Mouse (Mus musculus): ENCODE data around the gene Olfr743. TPM values are rescaled to one million over a fixed set of nuclear protein-coding genes. Genes with fewer than 3 reads are reported as not detected.
"Not testable (repeated sequence)": the region's sequence is repeated elsewhere in the genome, so short reads cannot be mapped to it uniquely, and the experiment has no call there.

Olfr743 gene
- not detected for total RNA-seq (2022)

GRCm38 (mm10) chr14:50521539-50521938, at the start of gene Olfr743:
Gene Olfr743, plus strand, starts transcription at chr14:50521839.
- no peak for DNase-seq (ENCODE audit: low spot score in 2 of 2)

GRCm38 (mm10) chr14:50472438-50472837, 49.2 kb upstream of the Olfr743 start, which contains the start of gene Olfr741:
Gene Olfr741, plus strand, starts transcription at chr14:50472738.
- no peak for DNase-seq (ENCODE audit: low spot score in 2 of 2)

- no peak for DNase-seq (ENCODE audit: low spot score in 2 of 2)
Measured at GRCm38 (mm10) chr14:50478406-50478805, 43.2 kb upstream of the Olfr743 start.

GRCm38 (mm10) chr14:50503300-50503699, 18.3 kb upstream of the Olfr743 start, which contains the start of gene Olfr742:
Gene Olfr742, plus strand, starts transcription at chr14:50503600.
- no peak for DNase-seq (ENCODE audit: low spot score in 2 of 2)

- DNase-seq (ENCODE audit: low spot score in 2 of 2) = no peak
Measured at GRCm38 (mm10) chr14:50552734-50553133, 31.1 kb downstream of the Olfr743 start.

GRCm38 (mm10) chr14:50573056-50573455, 51.4 kb downstream of the Olfr743 start:
- DNase-seq (ENCODE audit: low spot score in 2 of 2) = not testable (repeated sequence)

Other genes with a start within 250 kb of the Olfr743 start
- not detected for gene Olfr732, start 237.6 kb upstream of the Olfr743 start, total RNA-seq (2022)
- not detected for gene Olfr733, start 220.3 kb upstream of the Olfr743 start, total RNA-seq (2022)
- not detected for gene Olfr734, start 195.1 kb upstream of the Olfr743 start, total RNA-seq (2022)
- gene Olfr735, start 173.0 kb upstream of the Olfr743 start, total RNA-seq (2022) = not detected
- gene Tlr11, start 163.9 kb upstream of the Olfr743 start, total RNA-seq (2022) = not detected
- not detected for gene Olfr736, start 140.7 kb upstream of the Olfr743 start, total RNA-seq (2022)
- gene Olfr738, start 114.3 kb upstream of the Olfr743 start, total RNA-seq (2022) = not detected
- not detected for gene Olfr739, start 103.2 kb upstream of the Olfr743 start, total RNA-seq (2022)
- gene Olfr740, start 76.3 kb upstream of the Olfr743 start, total RNA-seq (2022) = not detected
- not detected for gene Olfr741, start 49.1 kb upstream of the Olfr743 start, total RNA-seq (2022)
- gene Olfr742, start 18.2 kb upstream of the Olfr743 start, total RNA-seq (2022) = not detected
- not detected for gene Olfr744, start 93.0 kb downstream of the Olfr743 start, total RNA-seq (2022)
- not detected for gene Olfr745, start 117.5 kb downstream of the Olfr743 start, total RNA-seq (2022)
- not detected for gene Olfr746, start 125.2 kb downstream of the Olfr743 start, total RNA-seq (2022)
- not detected for gene Olfr747, start 171.4 kb downstream of the Olfr743 start, total RNA-seq (2022)
- gene Olfr748, start 185.5 kb downstream of the Olfr743 start, total RNA-seq (2022) = not detected
- not detected for gene Olfr749, start 223.3 kb downstream of the Olfr743 start, total RNA-seq (2022)